Mouse (Mus musculus) liver, embryonic 11.5 days (tissue): ENCODE measurements around the gene Tob2. TPM values are rescaled to one million over a fixed set of nuclear protein-coding genes. Genes with fewer than 3 reads are reported as not detected.
A peak's percentile ranks its signal among the peaks of the same experiment; 100 is the strongest.

Source experiments
- ATAC-seq: fragments of 200-750 bp; cut with Nextera tagmentation; replicated peaks from 2 replicates; pipeline ENCODE4 v1.8.0; 2017; ENCODE audit warnings: moderate number of reproducible peaks, mild to moderate bottlenecking, moderate TSS enrichment, moderate library complexity; ENCODE audit not compliant: low FRiP score
- DNase-seq: peaks from one replicate; pipeline ENCODE4 v3.0.0-alpha.2; 2017; ENCODE audit warnings: low spot score
- H3K27ac ChIP-seq: fragments of 300-500 bp; sonication (generic); 2 replicates; pipeline ENCODE4 v1.5.1; 2014; ENCODE audit warnings: mild to moderate bottlenecking, low read depth, low read length, control low read depth
- H3K27me3 ChIP-seq: fragments of 300-500 bp; sonication (generic); replicated peaks from 2 replicates; pipeline ENCODE4 v1.6.1; 2014; ENCODE audit warnings: low read length, mixed read lengths; ENCODE audit not compliant: control insufficient read depth, insufficient read depth
- H3K36me3 ChIP-seq: fragments of 300-500 bp; sonication (generic); 2 replicates; pipeline ENCODE4 v1.6.1; 2014; ENCODE audit warnings: mild to moderate bottlenecking, low read length, moderate library complexity, mixed read lengths; ENCODE audit not compliant: control insufficient read depth, insufficient read depth
- H3K4me1 ChIP-seq: fragments of 300-500 bp; sonication (generic); replicated peaks from 2 replicates; pipeline ENCODE4 v1.6.1; 2014; ENCODE audit warnings: low read length, mixed read lengths; ENCODE audit not compliant: control insufficient read depth, insufficient read depth
- H3K4me2 ChIP-seq: fragments of 300-500 bp; sonication (generic); 2 replicates; pipeline ENCODE4 v1.6.1; 2014; ENCODE audit warnings: mild to moderate bottlenecking, control low read depth, moderate library complexity
- H3K4me3 ChIP-seq: fragments of 300-500 bp; sonication (generic); 2 replicates; pipeline ENCODE4 v1.5.1; 2014; ENCODE audit warnings: low read depth, low read length, control low read depth
- H3K9ac ChIP-seq: fragments of 300-500 bp; sonication (generic); 2 replicates; pipeline ENCODE4 v1.6.1; 2014; ENCODE audit warnings: low read depth, low read length, control low read depth
- H3K9me3 ChIP-seq: fragments of 300-500 bp; sonication (generic); 2 replicates; pipeline ENCODE4 v1.6.1; 2016; ENCODE audit warnings: low read length, inconsistent platforms, mixed read lengths; ENCODE audit not compliant: control insufficient read depth
- WGBS: fragments of 180-500 bp; shearing (Covaris S2); extraction: QIAGEN DNeasy Blood & Tissue Kit; methylation state at CpG from one replicate; pipeline ENCODE4 v1.1.7; 2014; 5-methylcytosine and 5-hydroxymethylcytosine counted together
- polyA plus RNA-seq: library from polyadenylated mRNA; unstranded; fragments of >200 nt; fragmentation: Nextera tagmentation; extraction: Ambion mirVana; gene quantifications from 2 replicates; pipeline ENCODE4 v1.2.1, GENCODE M21; 2014

Tob2 gene
- 18.3 and 19.3 TPM in 2 replicates for polyA plus RNA-seq

DNA sequence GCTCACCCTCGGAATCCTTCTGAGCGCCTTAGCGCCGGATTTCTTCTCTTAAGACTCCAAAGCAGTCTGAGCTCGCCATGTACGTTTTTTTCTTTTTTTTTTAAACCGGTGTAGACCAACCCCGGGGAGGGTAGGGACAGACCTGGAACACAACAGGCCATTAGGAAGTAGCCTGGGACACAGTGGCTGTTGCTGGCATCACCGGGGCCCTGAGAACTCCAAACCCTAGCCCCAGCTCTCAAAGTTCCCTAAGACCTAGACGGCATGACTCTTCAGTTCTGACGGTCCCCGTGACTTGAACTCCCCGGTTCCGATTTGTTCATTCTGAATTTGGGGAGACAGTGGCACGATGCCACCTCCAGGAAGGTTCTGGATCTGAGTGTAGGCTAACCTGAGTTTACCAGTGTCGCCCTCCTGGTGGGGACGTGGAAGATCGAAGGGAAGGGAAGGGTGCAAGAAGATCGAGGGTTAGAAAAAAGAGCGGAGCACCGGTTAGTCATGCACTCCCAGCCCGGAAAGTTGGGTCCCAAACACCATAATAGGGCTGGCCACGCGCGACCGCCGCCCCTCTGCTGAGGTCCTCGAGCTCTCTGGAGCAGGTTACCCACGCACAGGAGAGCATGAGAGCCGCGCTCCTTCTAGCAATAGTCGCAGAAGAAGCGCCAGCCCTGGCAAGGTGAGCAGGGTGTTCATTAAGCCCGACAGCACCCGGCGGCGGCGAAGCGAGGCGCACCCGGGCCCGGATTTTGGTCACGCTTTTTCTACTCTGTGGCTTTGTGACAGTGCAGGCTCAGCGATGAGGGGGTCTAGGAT, at the start of gene Tob2:
TSS of gene Tob2 (minus strand) at position 280 of the 813 bp plus-strand sequence.
- peak within 1 kb of the TSS; percentile 90 for H3K4me3 ChIP-seq
- H3K9ac ChIP-seq = peak within 1 kb of the TSS; percentile 84
- H3K9me3 ChIP-seq = no peaks in the 10 kb centered on the region
- peaks cover 9% of the 10 kb centered on the region; the same call in 1 of the 2 replicates for H3K4me1 ChIP-seq
- H3K36me3 ChIP-seq = peaks cover 2% of the 10 kb centered on the region; the same call in 1 of the 2 replicates
- peak; percentile 73 for DNase-seq
- under 1% methylated on average over 44 of the region's 44 CpGs for WGBS
- H3K4me2 ChIP-seq = peak within 1 kb of the TSS; percentile 98
- peak within 1 kb of the TSS; percentile 94 for H3K27ac ChIP-seq
- no peaks in the 10 kb centered on the region for H3K27me3 ChIP-seq
- ATAC-seq = 0 out of 2 replicates have a peak, but pooled peaks have one; percentile 3

DNA sequence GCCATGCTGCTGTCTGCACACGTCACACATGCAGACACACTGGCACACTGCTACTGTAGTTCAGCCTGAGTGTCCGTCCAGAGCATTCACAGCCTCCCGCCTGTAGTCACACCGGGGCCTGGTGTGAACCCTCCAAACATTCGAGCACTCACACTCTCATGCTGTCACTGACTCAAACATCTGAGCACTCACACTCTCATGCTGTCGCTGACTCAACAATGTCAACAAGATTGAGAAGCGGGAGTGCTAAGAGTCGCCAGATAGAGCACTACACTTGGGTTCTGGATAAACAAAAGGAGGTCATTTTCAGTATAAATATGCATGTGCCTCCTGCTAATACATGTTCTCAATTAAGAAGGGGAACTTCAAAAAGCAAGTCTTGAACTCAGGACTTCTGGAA, 49.4 kb upstream of the Tob2 start:
- no peak for DNase-seq
- Histone ChIP-seq H3K27ac (no peak overlapping the region; the same call in 1 of the 2 replicates), H3K4me1 (no peaks in the 10 kb centered on the region), H3K4me3 (no peak overlapping the region), H3K36me3 (peaks cover 61% of the 10 kb centered on the region), H3K4me2 (no peak overlapping the region), H3K9me3 (no peaks in the 10 kb centered on the region), H3K27me3 (no peaks in the 10 kb centered on the region), H3K9ac (no peak overlapping the region)
- WGBS = 91% methylated on average over 8 of the region's 8 CpGs
- no peak for ATAC-seq

DNA sequence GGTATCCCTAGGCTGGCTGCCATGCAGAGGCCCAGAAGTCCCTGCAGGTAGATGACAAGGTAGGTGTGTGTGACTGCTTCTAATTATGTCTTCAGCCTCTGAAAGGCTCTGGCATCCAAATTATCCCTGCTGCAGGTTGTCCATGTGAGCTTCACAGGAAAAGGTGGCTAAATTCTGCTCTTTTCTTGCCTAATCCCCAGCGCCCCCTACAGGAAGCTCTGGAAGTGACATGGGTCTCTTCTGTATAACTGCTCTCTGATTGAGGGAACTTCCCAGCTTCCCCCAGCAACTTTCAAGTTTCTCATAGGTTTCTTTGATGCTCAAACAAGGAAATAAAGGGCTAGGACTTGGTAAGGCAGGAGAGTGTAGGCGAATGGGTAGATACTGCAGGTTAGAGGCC, 46.3 kb upstream of the Tob2 start:
- H3K36me3 ChIP-seq = peaks cover 57% of the 10 kb centered on the region
- H3K9ac ChIP-seq = no peak overlapping the region
- 39% methylated on average over 2 of the region's 2 CpGs for WGBS
- H3K4me2 ChIP-seq = no peak overlapping the region
- H3K9me3 ChIP-seq = no peaks in the 10 kb centered on the region
- H3K27me3 ChIP-seq = no peaks in the 10 kb centered on the region
- no peak for ATAC-seq
- no peak overlapping the region for H3K4me3 ChIP-seq
- no peak overlapping the region for H3K27ac ChIP-seq
- DNase-seq = no peak
- no peaks in the 10 kb centered on the region for H3K4me1 ChIP-seq

DNA sequence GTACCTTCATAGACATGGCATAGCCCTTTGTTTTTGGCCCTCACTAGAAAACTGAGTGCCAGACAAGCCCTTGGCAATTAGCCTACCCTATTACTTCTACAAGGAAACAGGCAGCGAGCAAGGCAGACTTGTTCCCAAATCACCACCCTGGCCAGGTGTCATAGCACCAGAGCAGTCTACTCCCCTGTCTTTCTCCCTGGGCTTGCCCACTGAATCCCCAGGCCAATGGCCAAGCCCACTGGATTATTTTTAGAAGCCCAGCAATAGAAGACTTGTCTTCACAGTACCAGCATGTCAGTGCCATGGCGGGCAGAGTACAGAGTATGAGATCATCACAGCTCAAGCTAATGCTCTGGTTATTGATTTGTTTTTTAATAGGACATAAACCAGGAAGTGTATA, 40.2 kb upstream of the Tob2 start:
- Histone ChIP-seq H3K4me1 (no peaks in the 10 kb centered on the region), H3K36me3 (peaks cover 45% of the 10 kb centered on the region), H3K27me3 (no peaks in the 10 kb centered on the region), H3K9me3 (no peaks in the 10 kb centered on the region), H3K9ac (no peak overlapping the region), H3K4me2 (no peak overlapping the region), H3K27ac (no peak overlapping the region), H3K4me3 (no peak overlapping the region)
- 94% methylated on average over 2 of the region's 2 CpGs for WGBS
- no peak for DNase-seq
- ATAC-seq = no peak

DNA sequence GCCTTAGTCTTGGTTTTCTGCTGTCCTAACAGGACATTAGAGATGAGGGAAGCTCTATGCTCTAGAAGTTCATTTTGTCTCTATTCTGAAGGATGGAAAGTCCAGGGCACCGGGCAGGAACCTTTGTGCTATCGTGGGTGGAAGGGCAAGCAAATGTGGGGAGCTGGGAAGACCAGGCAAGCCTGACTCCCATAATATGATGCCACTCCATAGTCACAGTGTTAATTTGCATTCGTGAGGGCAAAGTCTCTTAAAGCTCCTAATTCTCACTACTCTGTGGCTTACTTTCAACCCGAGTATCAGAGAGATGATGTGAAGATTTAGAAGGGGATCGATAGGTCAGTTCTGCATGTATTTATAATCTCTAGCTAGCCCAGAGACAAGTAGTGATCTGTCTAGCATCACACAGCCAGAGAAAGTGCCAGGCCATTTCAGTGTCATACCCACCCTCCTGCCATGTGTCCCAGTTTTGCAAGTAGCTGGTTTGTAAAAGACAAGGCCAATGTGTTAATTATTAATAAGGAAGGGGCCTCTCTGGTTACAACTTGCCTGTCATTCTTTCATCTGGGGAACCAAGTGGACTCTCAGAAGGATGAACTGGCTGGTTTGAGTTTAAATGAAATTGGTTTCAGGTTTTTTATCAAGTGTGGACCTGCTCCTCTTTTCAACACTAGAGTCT, 39.1 kb upstream of the Tob2 start:
- H3K9ac ChIP-seq = no peak overlapping the region
- H3K36me3 ChIP-seq = peaks cover 42% of the 10 kb centered on the region
- H3K9me3 ChIP-seq = no peaks in the 10 kb centered on the region
- no peaks in the 10 kb centered on the region for H3K4me1 ChIP-seq
- no peak overlapping the region for H3K4me2 ChIP-seq
- H3K27ac ChIP-seq = peak overlapping the region; percentile 57; the same call in 1 of the 2 replicates
- 88% methylated on average over 5 of the region's 5 CpGs for WGBS
- no peak overlapping the region for H3K4me3 ChIP-seq
- ATAC-seq (no peak), DNase-seq (no peak)
- no peaks in the 10 kb centered on the region for H3K27me3 ChIP-seq

DNA sequence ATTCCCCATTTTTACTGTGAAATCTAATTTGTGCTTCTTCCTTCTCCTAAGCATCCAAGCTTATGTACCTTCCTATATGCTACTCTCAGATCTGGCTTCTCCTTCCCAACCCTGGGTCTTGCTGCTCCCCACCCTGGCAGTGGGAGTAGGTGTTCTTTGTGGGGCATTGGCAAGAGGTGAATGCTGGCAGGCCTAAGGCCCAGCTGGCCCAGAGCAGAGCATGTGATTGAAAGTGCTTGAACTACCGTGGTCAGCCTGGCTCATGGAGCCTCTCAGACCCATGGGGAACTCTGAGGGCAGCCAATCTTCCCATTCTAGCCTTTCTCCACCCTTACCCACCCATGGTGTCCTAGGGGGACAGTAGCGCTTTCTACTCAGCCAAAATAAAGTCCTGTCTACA, 37.8 kb upstream of the Tob2 start:
- no peaks in the 10 kb centered on the region for H3K27me3 ChIP-seq
- 91% methylated on average over 2 of the region's 2 CpGs for WGBS
- H3K4me1 ChIP-seq = peaks cover 7% of the 10 kb centered on the region
- H3K36me3 ChIP-seq = peaks cover 44% of the 10 kb centered on the region
- DNase-seq (no peak), ATAC-seq (no peak)
- H3K9me3 ChIP-seq = no peaks in the 10 kb centered on the region
- H3K27ac ChIP-seq = no peak overlapping the region
- no peak overlapping the region for H3K4me2 ChIP-seq
- no peak overlapping the region for H3K9ac ChIP-seq
- H3K4me3 ChIP-seq = no peak overlapping the region

DNA sequence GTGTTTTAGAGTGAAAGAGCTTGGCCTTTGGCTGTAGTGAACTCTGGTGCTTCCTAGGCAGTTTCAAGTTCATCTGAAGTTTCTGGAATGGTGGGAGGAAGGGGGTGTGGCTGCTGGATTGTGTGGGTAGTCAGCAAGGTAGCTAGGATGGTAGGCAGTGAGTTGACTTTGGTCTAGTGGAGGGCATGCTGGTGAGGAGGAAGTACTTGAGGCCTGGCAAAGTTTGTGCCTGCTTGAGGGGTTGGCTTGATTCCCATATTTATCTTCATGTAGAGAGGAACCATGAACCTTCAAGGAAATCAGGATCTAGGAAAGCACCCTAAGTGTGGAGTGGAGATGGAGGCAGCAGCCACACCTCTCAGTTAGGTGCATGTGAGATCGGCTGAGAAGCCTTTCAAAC, 35.4 kb upstream of the Tob2 start:
- H3K27me3 ChIP-seq = no peaks in the 10 kb centered on the region
- H3K4me3 ChIP-seq = no peak overlapping the region
- H3K9ac ChIP-seq = no peak overlapping the region
- H3K4me1 ChIP-seq = peaks cover 15% of the 10 kb centered on the region
- ATAC-seq (no peak), DNase-seq (no peak)
- H3K36me3 ChIP-seq = peaks cover 41% of the 10 kb centered on the region
- H3K9me3 ChIP-seq = no peaks in the 10 kb centered on the region
- 81% methylated on average over 1 of the region's 1 CpGs for WGBS
- no peak overlapping the region for H3K4me2 ChIP-seq
- H3K27ac ChIP-seq = no peak overlapping the region

DNA sequence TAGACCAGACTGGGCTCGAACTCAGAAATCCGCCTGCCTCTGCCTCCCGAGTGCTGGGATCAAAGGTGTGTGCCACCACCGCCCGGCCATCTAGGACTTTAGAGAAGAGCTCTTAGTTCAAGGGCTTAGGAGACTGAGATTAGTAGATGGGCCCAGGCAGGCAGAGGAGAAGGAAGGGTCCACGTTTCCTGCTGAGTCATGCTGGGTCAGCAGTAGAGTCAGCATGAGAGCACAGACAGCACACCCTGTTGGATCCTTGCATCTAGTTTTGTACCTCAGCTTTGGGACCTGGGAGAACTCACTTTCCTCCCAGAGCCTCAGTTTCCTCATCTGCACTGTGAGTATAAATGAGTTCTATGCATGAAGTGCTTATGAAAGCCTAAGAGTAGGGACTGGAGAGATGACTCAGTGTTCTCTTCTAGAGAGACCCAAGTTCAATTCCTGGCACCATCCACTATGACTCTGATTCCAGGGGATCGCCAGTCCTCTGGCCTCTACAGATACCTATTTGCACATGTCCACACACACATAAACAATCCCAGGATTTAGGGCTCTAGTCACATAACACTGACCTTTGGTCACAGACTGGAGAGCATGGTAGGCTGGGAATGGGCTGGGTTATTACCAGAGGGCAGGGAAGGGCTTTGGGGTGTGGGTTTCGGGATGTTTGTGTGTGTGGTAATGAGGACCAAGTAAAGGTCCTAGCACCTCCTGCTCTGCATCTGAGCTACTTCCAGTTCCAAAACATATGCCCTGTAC, 33.4 kb upstream of the Tob2 start:
- H3K4me3 ChIP-seq = no peak overlapping the region
- peaks cover 15% of the 10 kb centered on the region for H3K4me1 ChIP-seq
- no peaks in the 10 kb centered on the region for H3K27me3 ChIP-seq
- ATAC-seq = peak; percentile 87
- H3K9me3 ChIP-seq = no peaks in the 10 kb centered on the region
- H3K36me3 ChIP-seq = peaks cover 40% of the 10 kb centered on the region
- 75% methylated on average over 8 of the region's 8 CpGs for WGBS
- H3K27ac ChIP-seq = peak overlapping the region; percentile 65
- DNase-seq = no peak
- no peak overlapping the region; the same call in 1 of the 2 replicates for H3K4me2 ChIP-seq
- peak overlapping the region; percentile 23; the same call in 1 of the 2 replicates for H3K9ac ChIP-seq
